Comparison of ENCODE assay signal across 8 mouse cellular contexts in genomic region chr16:89960186-89960878, GRCm38 (mm10).
DNase-seq lines count a peak whose midpoint lies in the region; ATAC-seq lines count a peak whose summit lies in the region.

No protein-coding gene starts in this region.

- no peaks in the 10 kb centered on the region for H3K9me3 ChIP-seq in hindbrain, embryonic 16.5 days (ENCODE audit: control insufficient read depth, low read length)

- peak overlapping the region; percentile 85 for H3K4me2 ChIP-seq in hindbrain, embryonic 16.5 days (ENCODE audit: low read length)

- no peaks in the 10 kb centered on the region for H3K36me3 ChIP-seq in hindbrain, embryonic 16.5 days (ENCODE audit: control insufficient read depth, insufficient read depth, low read length)

- peaks cover 12% of the 10 kb centered on the region for H3K4me1 ChIP-seq in hindbrain, embryonic 16.5 days (ENCODE audit: control insufficient read depth, insufficient read depth, low read depth, low read length)

- peak overlapping the region; percentile 42 for H3K4me3 ChIP-seq in hindbrain, embryonic 16.5 days (ENCODE audit: low read length)

- intact Hi-C loops in gastrocnemius, postnatal 14 days (cut with DNase I; ENCODE audit: low total_unique reads), result no loop called here
- intact Hi-C loops in left cerebral cortex, postnatal 25 days (cut with DNase I), result loop anchor here (2.0 kb wide), 2 partner anchors 64 to 84 kb away; no protein-coding TSS in a partner anchor

- peak overlapping the region; percentile 59; the same call in 1 of the 2 replicates for H3K9ac ChIP-seq in hindbrain, embryonic 16.5 days (ENCODE audit: low read depth, low read length)

- DNase-seq in kidney, adult 18-20 months, result peak; percentile 42
- DNase-seq in kidney, adult 11 months, result no peak
- DNase-seq in gastrocnemius, postnatal 14 days, result peak; percentile 70
- peak; percentile 75 to 89 for DNase-seq in left cerebral cortex, postnatal 25 days (ENCODE audit: low spot score in 2 of 2)
- DNase-seq in right cerebral cortex, postnatal 36 days (ENCODE audit: low spot score in 2 of 2), result peak; percentile 68 to 82

- WGBS in hindbrain, embryonic 16.5 days, result under 1% methylated on average over 33 of the region's 33 CpGs

- H3K27ac ChIP-seq in hindbrain, embryonic 16.5 days (ENCODE audit: low read depth, low read length), result no peak overlapping the region

- no peaks in the 10 kb centered on the region for H3K27me3 ChIP-seq in hindbrain, embryonic 16.5 days (replicated peaks; ENCODE audit: control insufficient read depth, insufficient read depth, low read length)

- ATAC-seq in common myeloid progenitor, adult 5-6 weeks (replicated peaks; ENCODE audit: low read depth, poor library complexity, severe bottlenecking), result peak; percentile 57
- ATAC-seq in hindbrain, embryonic 16.5 days, result peak; percentile 68
- peak; percentile 63 for ATAC-seq in megakaryocyte progenitor cell, adult 5-6 weeks (replicated peaks; ENCODE audit: poor library complexity)
